Mouse (Mus musculus) adipose tissue, adult 10 weeks (tissue): ENCODE measurements around the gene Atrn. TPM values are rescaled to one million over a fixed set of nuclear protein-coding genes. Genes with fewer than 3 reads are reported as not detected.

Experiments used
- polyA plus RNA-seq: library from polyadenylated mRNA; stranded (reverse); fragments of 350-450 nt; fragmentation: Illumina TruSeq; extraction: RNeasy Lipid Tissue Mini Kit (QIAGEN cat#74804); gene quantifications from one replicate; pipeline ENCODE4 v1.2.3, GENCODE M21; 2014; ENCODE audit warnings: low read depth, low replicate concordance

Gene Atrn
- 17.6 TPM for polyA plus RNA-seq

DNA sequence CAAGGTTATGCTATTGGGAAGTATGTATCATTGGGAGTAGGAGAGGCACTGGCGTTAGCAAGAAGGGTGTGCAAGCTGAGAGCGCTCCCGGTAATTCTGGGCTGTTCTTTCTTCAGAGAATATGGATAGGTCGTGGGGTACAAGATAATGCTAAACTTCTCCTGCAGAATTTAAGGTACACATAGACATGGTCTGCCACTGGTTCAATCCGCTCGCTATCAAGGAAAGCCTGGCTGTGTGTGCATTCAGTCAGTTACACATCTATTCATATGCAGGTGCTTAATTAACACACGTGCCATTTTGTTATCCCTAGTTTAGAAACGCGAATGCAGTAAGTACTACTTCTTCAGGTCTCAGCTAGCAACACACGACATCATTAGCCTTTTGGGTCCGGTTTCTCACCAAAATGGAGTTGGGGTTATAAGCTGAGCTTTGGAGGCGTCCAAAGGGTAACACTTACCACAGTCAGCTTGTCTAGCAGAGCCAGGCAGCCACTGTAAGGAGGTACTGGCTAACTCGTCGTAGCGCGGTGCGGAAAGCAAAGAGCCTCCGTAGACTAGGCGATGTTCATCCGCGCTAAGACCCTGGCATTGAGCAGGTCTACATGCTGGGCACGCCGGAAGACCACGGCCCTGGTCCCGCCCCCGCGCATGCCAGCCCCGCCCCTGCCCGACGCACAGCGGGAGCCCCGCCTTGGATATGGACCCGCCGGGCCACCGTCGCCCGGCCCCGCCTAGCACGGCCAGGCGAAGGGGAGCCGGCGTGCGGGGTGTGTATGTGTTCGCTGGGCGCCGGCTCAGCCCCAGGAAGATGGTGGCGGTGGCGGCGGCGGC is at the start of gene Atrn, which contains the start of gene 4930402H24Rik:
Atrn (plus strand) TSS at position 745 of the 833 bp plus-strand sequence.
4930402H24Rik (minus strand) TSS at position 656 of the 833 bp plus-strand sequence.

GRCm38 (mm10) chr2:131042988-131043387 is 136.7 kb downstream of the Atrn start, which contains the start of gene Gfra4:
Gene Gfra4, minus strand, starts transcription at chr2:131043088.

GRCm38 (mm10) chr2:131063404-131063864 is 157.1 kb downstream of the Atrn start, which contains the start of gene Adam33:
Gene Adam33, minus strand, starts transcription at chr2:131063814.

Other genes starting within 250 kb of the Atrn start
- 145 TPM for gene Ddrgk1, start 241.8 kb upstream of the Atrn start, polyA plus RNA-seq
- 43.0 TPM for gene Itpa, start 238.9 kb upstream of the Atrn start, polyA plus RNA-seq
- 4.5 TPM for gene Slc4a11, start 209.0 kb upstream of the Atrn start, polyA plus RNA-seq
- 23.0 TPM for gene 4930402H24Rik, start 89 bp upstream of the Atrn start, polyA plus RNA-seq
- gene Gfra4, start 136.6 kb downstream of the Atrn start, polyA plus RNA-seq: 9.2 TPM
- 17.7 TPM for gene Adam33, start 157.3 kb downstream of the Atrn start, polyA plus RNA-seq
- gene Siglec1, start 180.3 kb downstream of the Atrn start, polyA plus RNA-seq: 5.8 TPM
- gene Hspa12b, start 220.8 kb downstream of the Atrn start, polyA plus RNA-seq: 19.5 TPM
- gene Gm11037, start 227.0 kb downstream of the Atrn start, polyA plus RNA-seq: not detected